Mouse (Mus musculus): ENCODE data around the gene Sec61b. TPM values are rescaled to one million over a fixed set of nuclear protein-coding genes. Genes with fewer than 3 reads are reported as not detected.

The Sec61b gene
- total RNA-seq (2014; rRNA removed) (211 and 228 TPM in 2 replicates), polyA plus RNA-seq (2015; fragmentation: Nextera tagmentation; extraction: Ambion mirVana) (247 and 259 TPM in 2 replicates)

DNA sequence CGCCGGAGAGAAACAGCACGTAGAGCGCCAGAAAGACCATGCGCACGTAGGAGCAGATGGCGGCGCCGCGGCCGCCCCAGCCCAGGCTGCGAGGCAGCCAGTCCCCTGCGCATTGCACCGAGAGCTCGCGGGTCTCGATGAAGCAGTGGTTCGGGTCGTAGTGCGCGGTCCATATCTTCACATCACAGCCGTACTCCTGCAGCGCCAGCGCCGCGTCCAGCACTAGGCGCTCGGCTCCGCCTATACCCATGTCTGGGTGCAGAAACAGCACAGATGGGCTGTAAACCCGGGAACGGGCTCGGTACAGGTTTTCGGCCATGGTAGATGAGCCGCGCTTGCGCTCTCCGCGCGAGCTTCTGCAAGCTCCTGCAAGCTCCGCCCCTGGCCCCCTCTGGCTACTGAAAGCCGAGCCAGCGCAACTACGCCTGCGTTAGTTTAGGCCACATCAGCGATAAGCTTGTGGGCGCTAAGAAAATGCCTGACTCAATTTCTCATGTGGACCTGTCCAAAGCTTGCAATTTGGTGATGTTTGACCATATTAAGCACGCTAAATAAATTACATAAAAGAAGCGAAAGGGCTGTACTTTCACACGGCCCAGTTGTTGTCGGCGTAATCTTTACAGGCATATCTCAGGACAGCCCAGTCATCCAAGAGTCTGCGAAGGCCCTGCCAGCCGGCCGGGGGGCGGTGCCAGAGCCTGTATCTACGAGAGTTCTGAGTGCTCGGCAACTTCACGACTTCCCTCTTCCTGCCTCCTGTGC, at the start of gene Sec61b, which contains the start of gene Alg2:
Gene Sec61b, plus strand, starts transcription at position 691 of the 762 bp plus-strand sequence.
Gene Alg2, minus strand, starts transcription at position 366 of the 762 bp plus-strand sequence.
- WGBS: under 1% methylated on average over 57 of the region's 58 CpGs
- peaks cover 6% of the 10 kb centered on the region; the same call in 1 of the 2 replicates for H3K4me1 ChIP-seq (ENCODE audit: insufficient read depth, low read length)
- H3K9ac ChIP-seq (replicated peaks; ENCODE audit: low read length): peak within 1 kb of the TSS; percentile 92
- no peaks in the 10 kb centered on the region for H3K27me3 ChIP-seq (ENCODE audit: insufficient read depth, low read length)
- no peaks in the 10 kb centered on the region; the same call in 1 of the 2 replicates for H3K9me3 ChIP-seq (ENCODE audit: low read length)
- H3K36me3 ChIP-seq (ENCODE audit: insufficient read depth, low read length): peaks cover 34% of the 10 kb centered on the region
- ATAC-seq (peak; percentile 98), DNase-seq (ENCODE audit: low spot score) (peak; percentile 100)
- peak within 1 kb of the TSS; percentile 81 for H3K4me2 ChIP-seq (ENCODE audit: low read depth, low read length)
- peak within 1 kb of the TSS; percentile 99 for H3K27ac ChIP-seq
- no peak for TF ChIP-seq CTCF (IDR thresholded peaks at IDR 0.05; ENCODE audit: low read depth)
- peak within 1 kb of the TSS; percentile 81 for H3K4me3 ChIP-seq (ENCODE audit: low read length)

DNA sequence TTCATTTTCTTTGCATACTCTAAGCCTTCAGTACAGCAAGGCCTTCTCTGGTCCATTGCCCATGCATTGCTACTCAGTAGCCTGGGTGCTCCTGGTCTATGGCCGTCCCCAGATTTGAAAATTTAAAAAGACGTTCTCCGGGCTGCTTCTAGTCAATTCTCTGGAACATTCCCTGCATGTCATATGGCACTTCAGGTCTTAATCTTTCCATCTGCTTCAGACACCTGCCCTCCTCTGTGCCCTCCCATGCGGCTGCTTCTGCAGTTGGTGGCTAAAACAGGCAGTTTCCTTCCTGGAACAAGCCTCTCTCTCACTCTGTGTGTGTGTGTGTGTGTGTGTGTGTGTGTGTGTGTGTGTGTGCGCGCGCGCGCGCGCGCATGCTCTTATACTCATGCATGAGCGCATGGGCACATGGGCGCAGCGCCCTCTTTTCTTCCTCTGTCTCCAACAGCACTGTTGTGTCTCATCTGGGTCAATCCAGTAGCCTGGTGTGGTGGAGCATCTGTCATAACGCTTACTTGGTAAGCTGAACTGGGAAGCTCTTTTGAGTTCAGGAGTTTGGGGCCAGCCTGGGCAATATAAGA, 49.1 kb upstream of the Sec61b start:
- DNase-seq (ENCODE audit: low spot score) (no peak), ATAC-seq (peak; percentile 43; the same call in 1 of the 2 replicates)
- no peaks in the 10 kb centered on the region for H3K36me3 ChIP-seq (ENCODE audit: insufficient read depth, low read length)
- no peak overlapping the region for H3K4me2 ChIP-seq (ENCODE audit: low read depth, low read length)
- no peak for TF ChIP-seq CTCF (IDR thresholded peaks at IDR 0.05; ENCODE audit: low read depth)
- H3K27ac ChIP-seq: no peak overlapping the region
- no peak overlapping the region for H3K4me3 ChIP-seq (ENCODE audit: low read length)
- no peaks in the 10 kb centered on the region for H3K4me1 ChIP-seq (ENCODE audit: insufficient read depth, low read length)
- 73% methylated on average over 16 of the region's 16 CpGs for WGBS
- H3K27me3 ChIP-seq (ENCODE audit: insufficient read depth, low read length): no peaks in the 10 kb centered on the region
- H3K9me3 ChIP-seq (ENCODE audit: low read length): no peaks in the 10 kb centered on the region
- H3K9ac ChIP-seq (replicated peaks; ENCODE audit: low read length): no peak overlapping the region

GRCm38 (mm10) chr4:47427606-47428005, 46.9 kb upstream of the Sec61b start:
- no peak for ATAC-seq
- H3K9me3 ChIP-seq (ENCODE audit: low read length): no peaks in the 10 kb centered on the region
- H3K27ac ChIP-seq: no peak overlapping the region
- no peak for DNase-seq (ENCODE audit: low spot score)
- H3K4me1 ChIP-seq (ENCODE audit: insufficient read depth, low read length): no peaks in the 10 kb centered on the region
- H3K4me2 ChIP-seq (ENCODE audit: low read depth, low read length): no peak overlapping the region
- TF ChIP-seq CTCF (IDR thresholded peaks at IDR 0.05; ENCODE audit: low read depth): no peak
- WGBS: 71% methylated on average over 3 of the region's 3 CpGs
- no peak overlapping the region for H3K9ac ChIP-seq (replicated peaks; ENCODE audit: low read length)
- no peaks in the 10 kb centered on the region for H3K27me3 ChIP-seq (ENCODE audit: insufficient read depth, low read length)
- no peak overlapping the region for H3K4me3 ChIP-seq (ENCODE audit: low read length)
- H3K36me3 ChIP-seq (ENCODE audit: insufficient read depth, low read length): no peaks in the 10 kb centered on the region

- no peaks in the 10 kb centered on the region for H3K9me3 ChIP-seq (ENCODE audit: low read length)
- H3K27me3 ChIP-seq (ENCODE audit: insufficient read depth, low read length): no peaks in the 10 kb centered on the region
- no peak for ATAC-seq
- H3K4me2 ChIP-seq (ENCODE audit: low read depth, low read length): no peak overlapping the region
- H3K4me1 ChIP-seq (ENCODE audit: insufficient read depth, low read length): no peaks in the 10 kb centered on the region
- TF ChIP-seq CTCF (IDR thresholded peaks at IDR 0.05; ENCODE audit: low read depth): no peak
- no peaks in the 10 kb centered on the region for H3K36me3 ChIP-seq (ENCODE audit: insufficient read depth, low read length)
- no peak overlapping the region for H3K4me3 ChIP-seq (ENCODE audit: low read length)
- DNase-seq (ENCODE audit: low spot score): no peak
- no peak overlapping the region for H3K27ac ChIP-seq
- H3K9ac ChIP-seq (replicated peaks; ENCODE audit: low read length): no peak overlapping the region
- 75% methylated on average over 6 of the region's 6 CpGs for WGBS
These were observed 43.9 kb upstream of the Sec61b start for GRCm38 (mm10) chr4:47430557-47430956.

DNA sequence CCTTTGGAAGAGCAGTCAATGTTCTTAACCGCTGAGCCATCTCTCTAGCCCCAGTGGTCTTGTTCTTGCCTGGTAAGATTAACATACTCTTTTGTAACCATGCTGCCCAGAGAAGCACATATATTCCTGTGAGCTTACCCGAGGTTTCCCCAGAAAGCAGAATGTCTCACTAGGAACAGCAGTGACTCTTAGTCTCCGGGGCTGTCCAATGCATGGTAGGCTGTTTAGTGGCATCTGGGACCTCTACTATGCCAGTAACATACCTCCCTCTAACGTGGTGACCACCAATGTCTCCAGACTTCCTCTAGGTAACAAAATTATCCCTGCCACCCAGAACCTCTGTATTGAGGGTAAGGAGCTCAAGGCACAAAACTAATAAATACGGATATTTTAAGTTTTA, 43.4 kb upstream of the Sec61b start:
- Histone ChIP-seq H3K27me3 (ENCODE audit: insufficient read depth, low read length) (no peaks in the 10 kb centered on the region), H3K4me1 (ENCODE audit: insufficient read depth, low read length) (no peaks in the 10 kb centered on the region), H3K9ac (replicated peaks; ENCODE audit: low read length) (no peak overlapping the region), H3K4me3 (ENCODE audit: low read length) (no peak overlapping the region), H3K9me3 (ENCODE audit: low read length) (no peaks in the 10 kb centered on the region), H3K36me3 (ENCODE audit: insufficient read depth, low read length) (no peaks in the 10 kb centered on the region), H3K4me2 (ENCODE audit: low read depth, low read length) (no peak overlapping the region), H3K27ac (no peak overlapping the region)
- WGBS: 87% methylated on average over 5 of the region's 5 CpGs
- DNase-seq (ENCODE audit: low spot score) (no peak), ATAC-seq (no peak)
- no peak for TF ChIP-seq CTCF (IDR thresholded peaks at IDR 0.05; ENCODE audit: low read depth)

DNA sequence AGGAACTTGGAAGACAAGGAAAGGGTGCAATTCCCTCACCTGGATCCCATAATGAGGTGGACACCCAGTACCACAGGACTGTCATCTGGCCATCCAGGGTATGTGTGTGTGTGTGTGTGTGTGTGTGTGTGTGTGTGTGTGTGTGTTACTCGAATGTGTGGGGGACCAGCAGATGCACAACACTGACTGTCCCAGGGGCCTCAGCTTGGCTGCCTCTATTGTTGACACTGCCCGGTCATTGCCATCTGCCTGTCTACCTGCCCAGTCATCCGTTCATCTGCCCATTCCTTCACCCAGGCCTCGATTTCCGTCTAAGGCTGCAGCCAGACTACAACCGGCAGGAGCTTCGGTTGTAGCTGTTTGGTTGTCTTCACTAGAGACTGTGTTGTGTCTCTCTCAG, 41.7 kb upstream of the Sec61b start:
- H3K4me3 ChIP-seq (ENCODE audit: low read length): no peak overlapping the region
- no peak overlapping the region for H3K27ac ChIP-seq
- no peak for ATAC-seq
- H3K9ac ChIP-seq (replicated peaks; ENCODE audit: low read length): no peak overlapping the region
- no peak overlapping the region for H3K4me2 ChIP-seq (ENCODE audit: low read depth, low read length)
- H3K36me3 ChIP-seq (ENCODE audit: insufficient read depth, low read length): no peaks in the 10 kb centered on the region
- WGBS: 71% methylated on average over 6 of the region's 7 CpGs
- no peak for TF ChIP-seq CTCF (IDR thresholded peaks at IDR 0.05; ENCODE audit: low read depth)
- no peaks in the 10 kb centered on the region for H3K4me1 ChIP-seq (ENCODE audit: insufficient read depth, low read length)
- no peak for DNase-seq (ENCODE audit: low spot score)
- H3K9me3 ChIP-seq (ENCODE audit: low read length): no peaks in the 10 kb centered on the region
- no peaks in the 10 kb centered on the region for H3K27me3 ChIP-seq (ENCODE audit: insufficient read depth, low read length)

Measured in hindbrain, postnatal 0 days (tissue).